Mouse (Mus musculus) neural tube, embryonic 13.5 days (tissue): Measurements from ENCODE around the gene Nkiras2. TPM values are rescaled to one million over a fixed set of nuclear protein-coding genes. Genes with fewer than 3 reads are reported as not detected.

Source experiments
- polyA plus RNA-seq: library from polyadenylated mRNA; unstranded; fragments of >200 nt; fragmentation: Nextera tagmentation; extraction: Ambion mirVana; gene quantifications from 2 replicates; pipeline ENCODE4 v1.2.1, GENCODE M21; 2015

The Nkiras2 gene
- polyA plus RNA-seq, 1 experiment from 2014 or later, result 112 TPM

Other genes with a start within 250 kb of the Nkiras2 start
- gene Jup, start 221.5 kb upstream of the Nkiras2 start, polyA plus RNA-seq, result 91.6 and 94.4 TPM in 2 replicates
- 24.6 and 27.6 TPM in 2 replicates for gene P3h4, start 204.4 kb upstream of the Nkiras2 start, polyA plus RNA-seq
- 33.5 and 37.0 TPM in 2 replicates for gene Fkbp10, start 203.5 kb upstream of the Nkiras2 start, polyA plus RNA-seq
- gene Nt5c3b, start 177.4 kb upstream of the Nkiras2 start, polyA plus RNA-seq, result 99.8 and 110 TPM in 2 replicates
- gene Klhl10, start 177.3 kb upstream of the Nkiras2 start, polyA plus RNA-seq, result 0.65 and 0.75 TPM in 2 replicates
- 10.2 and 12.1 TPM in 2 replicates for gene Klhl11, start 146.5 kb upstream of the Nkiras2 start, polyA plus RNA-seq
- gene Acly, start 91.2 kb upstream of the Nkiras2 start, polyA plus RNA-seq, result 267 and 279 TPM in 2 replicates
- 2.4 and 2.7 TPM in 2 replicates for gene Ttc25, start 73.6 kb upstream of the Nkiras2 start, polyA plus RNA-seq
- gene Cnp, start 44.3 kb upstream of the Nkiras2 start, polyA plus RNA-seq, result 46.0 and 53.2 TPM in 2 replicates
- gene Dnajc7, start 924 bp downstream of the Nkiras2 start, polyA plus RNA-seq, result 304 and 317 TPM in 2 replicates
- gene Zfp385c, start 73.2 kb downstream of the Nkiras2 start, polyA plus RNA-seq, result 0.10 and 0.21 TPM in 2 replicates
- 2.1 and 4.1 TPM in 2 replicates for gene Dhx58, start 85.0 kb downstream of the Nkiras2 start, polyA plus RNA-seq
- gene Kat2a, start 93.2 kb downstream of the Nkiras2 start, polyA plus RNA-seq, result 54.7 TPM in 2 replicates
- 0.43 TPM in 1 of 2 replicates, not detected in the other for gene Hspb9, start 94.6 kb downstream of the Nkiras2 start, polyA plus RNA-seq
- gene Rab5c, start 119.0 kb downstream of the Nkiras2 start, polyA plus RNA-seq, result 30.0 and 35.1 TPM in 2 replicates
- gene Kcnh4, start 140.7 kb downstream of the Nkiras2 start, polyA plus RNA-seq, result 4.8 and 5.3 TPM in 2 replicates
- 0.56 TPM in 1 of 2 replicates, not detected in the other for gene Hcrt, start 143.7 kb downstream of the Nkiras2 start, polyA plus RNA-seq
- 4.7 and 5.0 TPM in 2 replicates for gene Ghdc, start 151.7 kb downstream of the Nkiras2 start, polyA plus RNA-seq
- 17.2 TPM in 2 replicates for gene Stat5b, start 231.5 kb downstream of the Nkiras2 start, polyA plus RNA-seq
- 1.6 and 1.9 TPM in 2 replicates for gene Stat5a, start 240.1 kb downstream of the Nkiras2 start, polyA plus RNA-seq